Mouse (Mus musculus) kidney, postnatal 0 days (tissue): Measurements from ENCODE around the gene Rara. TPM values are rescaled to one million over a fixed set of nuclear protein-coding genes. Genes with fewer than 3 reads are reported as not detected.

Experiments used
- ATAC-seq: fragments of 200-750 bp; cut with Nextera tagmentation; replicated peaks from 2 replicates; pipeline ENCODE4 v1.8.0; 2017; ENCODE audit warnings: low read depth, moderate number of reproducible peaks, moderate TSS enrichment, moderate library complexity; ENCODE audit not compliant: low FRiP score
- DNase-seq: peaks from one replicate; pipeline ENCODE4 v3.0.0-alpha.2; 2016; ENCODE audit warnings: low spot score
- H3K27ac ChIP-seq: fragments of 300-500 bp; sonication (generic); 2 replicates; pipeline ENCODE4 v1.5.1; 2014; ENCODE audit warnings: mild to moderate bottlenecking
- H3K27me3 ChIP-seq: fragments of 300-500 bp; sonication (generic); 2 replicates; pipeline ENCODE4 v1.6.1; 2014; ENCODE audit warnings: low read length, mixed read lengths; ENCODE audit not compliant: insufficient read depth
- H3K36me3 ChIP-seq: fragments of 300-500 bp; sonication (generic); 2 replicates; pipeline ENCODE4 v1.6.1; 2014; ENCODE audit warnings: low read length, mixed read lengths; ENCODE audit not compliant: insufficient read depth
- H3K4me1 ChIP-seq: fragments of 300-500 bp; sonication (generic); replicated peaks from 2 replicates; pipeline ENCODE4 v1.6.1; 2014; ENCODE audit warnings: antibody characterized with exemption, low read length, mixed read lengths; ENCODE audit not compliant: insufficient read depth
- H3K4me2 ChIP-seq: fragments of 300-500 bp; sonication (generic); 2 replicates; pipeline ENCODE4 v1.6.1; 2014; ENCODE audit warnings: mild to moderate bottlenecking, low read length, moderate library complexity, mixed read lengths
- H3K4me3 ChIP-seq: fragments of 300-500 bp; sonication (generic); replicated peaks from 2 replicates; pipeline ENCODE4 v1.5.1; 2014; ENCODE audit warnings: low read depth, low read length
- H3K9ac ChIP-seq: fragments of 300-500 bp; sonication (generic); 2 replicates; pipeline ENCODE4 v1.6.1; 2014; ENCODE audit warnings: low read depth, low read length
- H3K9me3 ChIP-seq: fragments of 300-500 bp; sonication (generic); replicated peaks from 2 replicates; pipeline ENCODE4 v1.6.1; 2016; ENCODE audit warnings: low read length, inconsistent platforms, mixed read lengths
- CTCF ChIP-seq: IDR thresholded peaks from 2 replicates; pipeline ENCODE4 v1.5.1; 2016; ENCODE audit warnings: antibody characterized with exemption, low read depth, mild to moderate bottlenecking, moderate library complexity
- WGBS: fragments of 180-500 bp; shearing (Covaris S2); extraction: QIAGEN DNeasy Blood & Tissue Kit; methylation state at CpG from one replicate; pipeline ENCODE4 v1.1.7; 2014; 5-methylcytosine and 5-hydroxymethylcytosine counted together
- polyA plus RNA-seq: library from polyadenylated mRNA; unstranded; fragments of >200 nt; fragmentation: Nextera tagmentation; extraction: Ambion mirVana; gene quantifications from 2 replicates; pipeline ENCODE4 v1.2.1, GENCODE M21; 2015

Gene Rara
- polyA plus RNA-seq, 1 experiment from 2014 or later: 25.7 TPM

- peak overlapping the region; percentile 100 for H3K4me2 ChIP-seq
- peak overlapping the region; percentile 88 for H3K27ac ChIP-seq
- DNase-seq: peak; percentile 96
- no peaks in the 10 kb centered on the region for H3K9me3 ChIP-seq
- H3K4me3 ChIP-seq: peak overlapping the region; percentile 80
- TF ChIP-seq CTCF: no peak
- peak overlapping the region; percentile 77 for H3K9ac ChIP-seq
- ATAC-seq: peak; percentile 69
- 2% methylated on average over 32 of the region's 32 CpGs for WGBS
- H3K4me1 ChIP-seq: peaks cover 71% of the 10 kb centered on the region
- H3K27me3 ChIP-seq: no peaks in the 10 kb centered on the region
- H3K36me3 ChIP-seq: peaks cover 18% of the 10 kb centered on the region; the same call in 1 of the 2 replicates
These were observed 35.8 kb downstream of the Rara start for GRCm38 (mm10) chr11:98963191-98964021.

GRCm38 (mm10) chr11:98964201-98964615 is 36.6 kb downstream of the Rara start:
- H3K4me1 ChIP-seq: peaks cover 69% of the 10 kb centered on the region
- H3K27me3 ChIP-seq: no peaks in the 10 kb centered on the region
- ATAC-seq: no peak
- WGBS: 23% methylated on average over 6 of the region's 6 CpGs
- H3K27ac ChIP-seq: peak overlapping the region; percentile 88
- DNase-seq: no peak
- peaks cover 18% of the 10 kb centered on the region; the same call in 1 of the 2 replicates for H3K36me3 ChIP-seq
- peak overlapping the region; percentile 80 for H3K4me3 ChIP-seq
- H3K4me2 ChIP-seq: peak overlapping the region; percentile 100
- no peaks in the 10 kb centered on the region for H3K9me3 ChIP-seq
- TF ChIP-seq CTCF: no peak
- H3K9ac ChIP-seq: peak overlapping the region; percentile 77; the same call in 1 of the 2 replicates

GRCm38 (mm10) chr11:98964616-98965415 is 37.2 kb downstream of the Rara start:
- Histone ChIP-seq H3K36me3 (peaks cover 18% of the 10 kb centered on the region; the same call in 1 of the 2 replicates), H3K27me3 (no peaks in the 10 kb centered on the region), H3K4me2 (peak overlapping the region; percentile 100), H3K9ac (peak overlapping the region; percentile 77; the same call in 1 of the 2 replicates), H3K4me3 (peak overlapping the region; percentile 80), H3K4me1 (peaks cover 68% of the 10 kb centered on the region), H3K9me3 (no peaks in the 10 kb centered on the region), H3K27ac (peak overlapping the region; percentile 88)
- TF ChIP-seq CTCF: no peak
- no peak for DNase-seq
- ATAC-seq: no peak
- 28% methylated on average over 15 of the region's 15 CpGs for WGBS

GRCm38 (mm10) chr11:98965416-98966077 is 37.9 kb downstream of the Rara start:
- Histone ChIP-seq H3K4me1 (peaks cover 73% of the 10 kb centered on the region), H3K4me2 (peak overlapping the region; percentile 100), H3K4me3 (no peak overlapping the region), H3K27me3 (no peaks in the 10 kb centered on the region), H3K27ac (peak overlapping the region; percentile 88), H3K9me3 (no peaks in the 10 kb centered on the region), H3K9ac (peak overlapping the region; percentile 77; the same call in 1 of the 2 replicates), H3K36me3 (peaks cover 23% of the 10 kb centered on the region)
- DNase-seq (no peak), ATAC-seq (no peak)
- TF ChIP-seq CTCF: no peak
- 14% methylated on average over 11 of the region's 11 CpGs for WGBS

- H3K4me2 ChIP-seq: no peak overlapping the region; the same call in 1 of the 2 replicates
- peaks cover 34% of the 10 kb centered on the region for H3K36me3 ChIP-seq
- H3K9ac ChIP-seq: no peak overlapping the region
- no peaks in the 10 kb centered on the region for H3K9me3 ChIP-seq
- peak; percentile 79 for DNase-seq
- peak; percentile 53 for TF ChIP-seq CTCF
- 44% methylated on average over 9 of the region's 9 CpGs for WGBS
- no peaks in the 10 kb centered on the region for H3K27me3 ChIP-seq
- H3K27ac ChIP-seq: no peak overlapping the region
- ATAC-seq: no peak; the same call in 1 of the 2 replicates
- no peak overlapping the region for H3K4me3 ChIP-seq
- peaks cover 66% of the 10 kb centered on the region for H3K4me1 ChIP-seq
These were observed 39.0 kb downstream of the Rara start for GRCm38 (mm10) chr11:98966499-98967141.
